Mouse (Mus musculus) MEL (cell line): ENCODE results near the gene Tbc1d9. TPM values are rescaled to one million over a fixed set of nuclear protein-coding genes. Genes with fewer than 3 reads are reported as not detected.

ENCODE experiments used
- DNase-seq: peaks from one replicate; pipeline ENCODE4 v3.0.0; 2011; ENCODE audit warnings: low read depth, low spot score
- H3K27ac ChIP-seq: 2 replicates; pipeline ENCODE4 v1.5.1; 2012; ENCODE audit warnings: low read depth, mild to moderate bottlenecking, control low read depth, low read length, moderate library complexity; ENCODE audit not compliant: control insufficient read depth
- H3K27me3 ChIP-seq, 2 experiments: fragments of 150-350 bp in 1 of 2; sonication (generic) in 1 of 2; 2 replicates each; pipeline ENCODE4 v1.6.1; 2012; ENCODE audit warnings: low read length in 2 of 2, mild to moderate bottlenecking in 2 of 2, improper control_type of control experiment in 1 of 2, moderate library complexity in 1 of 2; ENCODE audit not compliant: insufficient read depth in 2 of 2, control insufficient read depth in 1 of 2
- H3K36me3 ChIP-seq, 2 experiments: 2 replicates each; pipeline ENCODE4 v1.6.1; 2012 to 2014; ENCODE audit warnings: low read length in 2 of 2, improper control_type of control experiment in 1 of 2, inconsistent platforms in 1 of 2, mild to moderate bottlenecking in 1 of 2; ENCODE audit not compliant: insufficient read depth in 2 of 2, control insufficient read depth in 1 of 2
- H3K4me1 ChIP-seq, 2 experiments: fragments of 150-350 bp in 1 of 2; sonication (generic) in 1 of 2; 2 replicates each; pipeline ENCODE4 v1.6.1; 2012; ENCODE audit warnings: low read length in 2 of 2, improper control_type of control experiment in 1 of 2, mild to moderate bottlenecking in 1 of 2; ENCODE audit not compliant: insufficient read depth in 2 of 2, control insufficient read depth in 1 of 2
- H3K4me3 ChIP-seq, 2 experiments: fragments of 150-350 bp in 1 of 2; sonication (generic) in 1 of 2; 2 replicates each; pipeline ENCODE4 v1.5.1; 2012; ENCODE audit warnings: low read depth in 2 of 2, low read length in 2 of 2, mild to moderate bottlenecking in 2 of 2, moderate library complexity in 2 of 2, control low read depth in 1 of 2, improper control_type of control experiment in 1 of 2; ENCODE audit not compliant: control insufficient read depth in 1 of 2, insufficient read depth in 1 of 2
- H3K79me2 ChIP-seq: 2 replicates; pipeline ENCODE4 v1.6.1; 2012; ENCODE audit warnings: mild to moderate bottlenecking, low read length, moderate library complexity; ENCODE audit not compliant: control insufficient read depth, poor library complexity, insufficient read depth
- H3K9ac ChIP-seq: 2 replicates; pipeline ENCODE4 v1.6.1; 2012; ENCODE audit warnings: low read depth, mild to moderate bottlenecking, control low read depth, low read length, moderate library complexity; ENCODE audit not compliant: control insufficient read depth, poor library complexity, severe bottlenecking
- H3K9me3 ChIP-seq: fragments of 150-350 bp; sonication (generic); replicated peaks from 2 replicates; pipeline ENCODE4 v1.6.1; 2012; ENCODE audit warnings: mild to moderate bottlenecking, low read length, improper control_type of control experiment, moderate library complexity; ENCODE audit not compliant: insufficient read depth
- E2F4 ChIP-seq: IDR thresholded peaks from 2 replicates; pipeline ENCODE4 v1.6.1; 2011; ENCODE audit warnings: low read depth, low read length, improper control_type of control experiment, borderline replicate concordance
- ELF1 ChIP-seq: IDR thresholded peaks from 2 replicates; pipeline ENCODE4 v1.6.1; 2014; ENCODE audit warnings: low read depth, mild to moderate bottlenecking, inconsistent platforms, low read length, improper control_type of control experiment, moderate library complexity
- ETS1 ChIP-seq: IDR thresholded peaks from 2 replicates; pipeline ENCODE4 v1.6.1; 2012; ENCODE audit warnings: low read depth, mild to moderate bottlenecking, inconsistent platforms, low read length, improper control_type of control experiment, moderate library complexity
- GATA1 ChIP-seq: IDR thresholded peaks from 2 replicates; pipeline ENCODE4 v1.6.1; 2011; ENCODE audit warnings: low read depth, low read length, improper control_type of control experiment
- JUND ChIP-seq: IDR thresholded peaks from 2 replicates; pipeline ENCODE4 v1.6.1; 2011; ENCODE audit warnings: low read depth, mild to moderate bottlenecking, improper control_type of control experiment, low read length
- MAFK ChIP-seq: IDR thresholded peaks from 2 replicates; pipeline ENCODE4 v1.6.1; 2011; ENCODE audit warnings: low read depth, mild to moderate bottlenecking, low read length, improper control_type of control experiment, borderline replicate concordance
- MAX ChIP-seq: IDR thresholded peaks from 2 replicates; pipeline ENCODE4 v1.6.1; 2011; ENCODE audit warnings: low read length, improper control_type of control experiment
- MXI1 ChIP-seq: IDR thresholded peaks from 2 replicates; pipeline ENCODE4 v1.6.1; 2011; ENCODE audit warnings: mild to moderate bottlenecking, low read depth, low read length, improper control_type of control experiment
- MYC ChIP-seq: IDR thresholded peaks from 2 replicates; pipeline ENCODE4 v1.6.1; 2011; ENCODE audit warnings: low read depth, mild to moderate bottlenecking, low read length, improper control_type of control experiment, moderate library complexity
- NELFE ChIP-seq: IDR thresholded peaks from 2 replicates; pipeline ENCODE4 v1.6.1; 2011; ENCODE audit warnings: low read depth, low read length, improper control_type of control experiment
- NRF1 ChIP-seq: IDR thresholded peaks from 2 replicates; pipeline ENCODE4 v1.6.1; 2014; ENCODE audit warnings: low read depth, mild to moderate bottlenecking, inconsistent platforms, low read length, improper control_type of control experiment, moderate library complexity; ENCODE audit not compliant: poor library complexity, insufficient read depth, severe bottlenecking
- POLR2AphosphoS5 ChIP-seq: IDR thresholded peaks from 2 replicates; pipeline ENCODE4 v1.6.1; 2012; ENCODE audit warnings: low read depth, borderline replicate concordance, mild to moderate bottlenecking, inconsistent platforms, low read length, moderate library complexity, mixed read lengths
- RAD21 ChIP-seq: IDR thresholded peaks from 2 replicates; pipeline ENCODE4 v1.6.1; 2011; ENCODE audit warnings: mild to moderate bottlenecking, low read depth, low read length, improper control_type of control experiment
- RCOR1 ChIP-seq: IDR thresholded peaks from 2 replicates; pipeline ENCODE4 v1.6.1; 2012; ENCODE audit warnings: low read depth, mild to moderate bottlenecking, inconsistent platforms, low read length, improper control_type of control experiment
- SMC3 ChIP-seq: IDR thresholded peaks from 2 replicates; pipeline ENCODE4 v1.6.1; 2011; ENCODE audit warnings: low read depth, low read length, improper control_type of control experiment
- TCF12 ChIP-seq: IDR thresholded peaks from 2 replicates; pipeline ENCODE4 v1.6.1; 2014; ENCODE audit warnings: low read depth, mild to moderate bottlenecking, inconsistent platforms, low read length, improper control_type of control experiment, moderate library complexity
- UBTF ChIP-seq: IDR thresholded peaks from 2 replicates; pipeline ENCODE4 v1.6.1; 2012; ENCODE audit warnings: low read depth, mild to moderate bottlenecking, inconsistent platforms, low read length, improper control_type of control experiment, moderate library complexity, borderline replicate concordance; ENCODE audit not compliant: insufficient read depth
- USF1 ChIP-seq: IDR thresholded peaks from 2 replicates; pipeline ENCODE4 v1.6.1; 2014; ENCODE audit warnings: low read depth, mild to moderate bottlenecking, inconsistent platforms, low read length, improper control_type of control experiment, moderate library complexity
- ZKSCAN1 ChIP-seq: IDR thresholded peaks from 2 replicates; pipeline ENCODE4 v1.6.1; 2012; ENCODE audit warnings: low read depth, mild to moderate bottlenecking, inconsistent platforms, low read length, improper control_type of control experiment, moderate library complexity
- polyA plus RNA-seq, 2 experiments: library from polyadenylated mRNA; stranded (reverse) in 1 of 2; unstranded in 1 of 2; fragments of >175 nt in 1 of 2; fragments of >200 nt in 1 of 2; gene quantifications; 2 replicates each; pipeline versions ENCODE4 v1.2.1 to v1.2.4; 2012; ENCODE audit warnings: low replicate concordance in 2 of 2, low read depth in 1 of 2; ENCODE audit not compliant: insufficient read length in 2 of 2, insufficient read depth in 1 of 2, missing spikeins in 1 of 2
- total RNA-seq: library from RNA; depleted of rRNA; stranded (reverse); fragments of 300-350 nt; gene quantifications from 2 replicates; pipeline ENCODE4 v1.2.3, GENCODE M21; 2012

Tbc1d9 gene
- total and polyA plus RNA-seq, 3 experiments: not detected

DNA sequence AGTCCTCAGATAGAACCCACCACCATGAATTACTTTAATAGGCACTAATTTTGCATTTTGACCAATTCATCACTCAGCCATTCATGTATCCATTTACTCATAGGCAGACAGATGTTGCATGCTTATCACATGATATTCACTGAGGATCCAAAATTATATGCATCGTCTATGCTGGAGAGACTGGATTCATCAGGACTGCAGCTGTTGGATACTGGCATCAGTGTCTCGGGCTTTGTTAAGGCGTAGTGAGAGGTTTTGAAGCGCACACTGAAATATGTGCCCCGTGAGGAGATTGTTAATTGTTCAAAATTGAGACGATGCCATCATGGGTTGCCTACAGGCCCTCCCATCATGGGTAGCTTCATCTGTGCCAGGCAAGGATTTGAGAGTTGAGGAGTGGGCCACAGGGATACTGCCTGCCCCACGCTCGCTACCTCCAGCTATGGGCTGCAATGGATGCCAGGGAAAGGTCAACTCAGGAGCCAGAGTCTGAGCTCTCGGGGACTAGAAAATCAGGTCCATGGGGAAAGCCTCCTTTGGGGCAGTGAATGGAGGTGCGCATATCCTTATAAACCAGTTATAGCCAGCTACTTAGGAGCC, 22.3 kb downstream of the Tbc1d9 start:
- no peaks in the 10 kb centered on the region for H3K4me1 ChIP-seq
- H3K79me2 ChIP-seq: no peaks in the 10 kb centered on the region
- no peak for DNase-seq
- H3K9me3 ChIP-seq: no peaks in the 10 kb centered on the region
- TF ChIP-seq NELFE (no peak), GATA1 (no peak), MAFK (no peak), NRF1 (no peak), POLR2AphosphoS5 (no peak), TCF12 (no peak), E2F4 (no peak)
- H3K4me3 ChIP-seq: no peak overlapping the region
- no peaks in the 10 kb centered on the region for H3K36me3 ChIP-seq
- no peaks in the 10 kb centered on the region; a peak in 1 of 4 replicates for H3K27me3 ChIP-seq
- no peak overlapping the region for H3K27ac ChIP-seq
- no peak overlapping the region for H3K9ac ChIP-seq

DNA sequence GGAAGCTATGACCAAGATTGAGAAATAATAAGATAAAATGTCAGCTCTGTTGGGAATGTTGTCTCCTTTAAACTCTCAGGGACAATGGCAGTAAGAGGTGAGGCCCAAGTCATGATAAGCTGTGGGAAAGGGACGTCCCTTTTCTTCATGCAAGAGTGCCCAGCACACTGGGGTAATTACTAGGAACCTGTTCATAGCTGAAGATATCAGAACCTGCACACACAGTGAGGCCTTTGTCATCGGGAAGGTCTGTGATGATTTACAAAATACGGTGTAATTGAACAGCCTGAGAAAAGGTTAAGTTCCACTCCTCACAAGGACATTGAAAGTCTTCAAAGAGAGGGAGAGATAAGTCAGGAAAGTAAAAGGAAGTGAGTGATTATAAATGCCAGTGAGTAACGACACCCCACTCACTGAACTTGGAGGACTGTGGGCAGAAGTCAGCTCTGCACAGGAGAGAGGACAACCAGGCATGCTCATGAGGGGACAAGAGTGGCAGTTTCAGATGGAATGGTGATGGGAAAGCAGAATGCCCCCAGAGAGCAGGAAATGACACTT, 24.5 kb downstream of the Tbc1d9 start:
- no peak for DNase-seq
- Histone ChIP-seq H3K9ac (no peak overlapping the region), H3K9me3 (no peaks in the 10 kb centered on the region), H3K36me3 (no peaks in the 10 kb centered on the region), H3K4me1 (no peaks in the 10 kb centered on the region), H3K4me3 (no peak overlapping the region), H3K27ac (no peak overlapping the region), H3K27me3 (no peaks in the 10 kb centered on the region; a peak in 1 of 4 replicates), H3K79me2 (no peaks in the 10 kb centered on the region)
- TF ChIP-seq ETS1 (no peak), MAX (no peak), ELF1 (no peak), MAFK (no peak), SMC3 (no peak), RAD21 (no peak), USF1 (no peak), RCOR1 (no peak), NRF1 (no peak), JUND (no peak), TCF12 (no peak), MYC (no peak), UBTF (no peak), ZKSCAN1 (no peak), MXI1 (no peak)
